Mouse (Mus musculus): ENCODE results near the gene Slc12a7. TPM values are rescaled to one million over a fixed set of nuclear protein-coding genes. Genes with fewer than 3 reads are reported as not detected.
"Not testable (repeated sequence)": the region's sequence is repeated elsewhere in the genome, so short reads cannot be mapped to it uniquely, and the experiment has no call there.

Slc12a7 gene
- polyA plus RNA-seq, 1 experiment from 2014 or later, result 21.5 TPM

DNA sequence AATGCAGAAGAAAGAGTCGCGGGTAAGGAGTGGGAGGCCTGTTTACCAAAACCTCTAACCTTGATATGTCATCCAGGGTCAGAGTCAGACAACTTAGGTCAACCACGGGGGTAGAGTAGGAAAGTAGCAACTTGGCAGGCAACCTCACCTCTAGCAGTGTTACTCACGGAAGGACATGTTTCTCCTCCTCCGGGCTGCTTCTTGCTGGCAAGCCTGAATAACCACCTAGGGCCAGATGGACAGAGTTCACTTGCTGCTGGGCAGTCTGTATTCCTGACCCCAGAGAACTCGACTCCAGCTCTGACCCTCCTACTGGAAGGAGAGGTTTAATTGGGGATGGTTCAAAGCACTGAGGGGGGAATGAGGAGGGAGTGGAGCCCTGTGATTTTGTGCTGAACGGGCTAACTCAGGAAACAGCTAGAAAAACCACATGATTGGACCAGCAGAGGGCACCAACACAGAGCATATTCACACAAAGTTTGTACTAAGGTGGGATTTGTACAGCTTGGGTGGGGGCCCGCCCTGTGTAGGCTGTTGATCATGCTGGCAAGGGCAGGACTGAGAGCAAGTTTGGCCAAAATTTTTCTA lies 9.7 kb upstream of the Slc12a7 start:
- no peaks in the 10 kb centered on the region for H3K4me1 ChIP-seq
- 34% methylated on average over 8 of the region's 8 CpGs for WGBS
- H3K27me3 ChIP-seq, result peaks cover 6% of the 10 kb centered on the region; the same call in 1 of the 2 replicates
- no peak overlapping the region for H3K4me2 ChIP-seq
- H3K9me3 ChIP-seq, result no peaks in the 10 kb centered on the region
- no peak overlapping the region for H3K4me3 ChIP-seq
- H3K27ac ChIP-seq, result no peak overlapping the region
- no peak overlapping the region for H3K9ac ChIP-seq
- H3K36me3 ChIP-seq, result no peaks in the 10 kb centered on the region
- ATAC-seq (ENCODE audit: insufficient number of reproducible peaks, insufficient read depth, low FRiP score, low TSS enrichment, low read depth), result peak; percentile 37; the same call in 1 of the 2 replicates

DNA sequence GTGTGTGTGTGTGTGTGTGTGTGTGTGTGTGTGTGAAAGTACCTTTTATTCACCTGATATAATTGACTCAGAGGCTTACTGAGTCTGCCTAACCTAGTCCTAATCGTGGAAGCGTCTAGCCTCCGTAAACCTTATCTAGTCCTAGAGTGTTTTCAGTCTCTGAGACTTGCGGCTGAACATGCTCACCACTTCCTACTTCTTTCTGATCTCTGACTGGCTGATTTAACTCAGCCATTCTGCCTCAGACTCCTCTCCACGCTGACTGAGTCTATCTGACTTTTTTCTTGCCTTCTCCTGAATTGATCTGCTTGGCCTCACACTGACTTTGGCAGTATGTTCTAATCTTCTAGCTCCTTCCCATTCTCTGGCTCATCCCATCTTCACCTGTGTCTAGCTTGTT lies 7.6 kb upstream of the Slc12a7 start:
- WGBS, result 76% methylated on average over 5 of the region's 5 CpGs
- Histone ChIP-seq H3K36me3 (no peaks in the 10 kb centered on the region), H3K27me3 (peaks cover 6% of the 10 kb centered on the region; the same call in 1 of the 2 replicates), H3K4me2 (no peak overlapping the region), H3K4me3 (no peak overlapping the region), H3K9me3 (no peaks in the 10 kb centered on the region), H3K4me1 (no peaks in the 10 kb centered on the region), H3K27ac (no peak overlapping the region), H3K9ac (no peak overlapping the region)
- ATAC-seq (ENCODE audit: insufficient number of reproducible peaks, insufficient read depth, low FRiP score, low TSS enrichment, low read depth), result no peak

DNA sequence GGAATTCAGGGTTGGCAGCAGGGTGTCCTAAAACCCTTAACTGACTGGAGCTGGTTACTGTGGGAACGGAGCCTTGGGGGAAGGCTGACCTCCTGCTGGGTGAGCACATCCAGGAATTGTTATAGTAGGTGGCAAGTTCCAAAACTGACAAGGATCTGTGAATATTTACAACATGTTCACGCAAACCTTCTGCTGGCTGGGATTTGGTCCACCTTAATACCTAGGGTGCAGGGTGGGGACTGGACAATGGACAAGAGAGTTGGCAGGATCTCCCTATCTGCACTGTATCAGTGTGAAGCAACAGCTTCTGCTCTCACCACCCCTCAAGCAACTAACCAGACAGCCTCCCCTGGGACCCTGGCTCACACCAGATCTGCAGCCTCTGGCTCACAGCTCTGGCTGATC lies 5.3 kb upstream of the Slc12a7 start:
- H3K9me3 ChIP-seq, result no peaks in the 10 kb centered on the region
- H3K36me3 ChIP-seq, result no peaks in the 10 kb centered on the region
- peaks cover 3% of the 10 kb centered on the region; the same call in 1 of the 2 replicates for H3K4me1 ChIP-seq
- H3K27ac ChIP-seq, result no peak overlapping the region
- 26% methylated on average over 2 of the region's 2 CpGs for WGBS
- ATAC-seq (ENCODE audit: insufficient number of reproducible peaks, insufficient read depth, low FRiP score, low TSS enrichment, low read depth), result no peak
- H3K9ac ChIP-seq, result no peak overlapping the region
- no peak overlapping the region for H3K4me2 ChIP-seq
- H3K4me3 ChIP-seq, result no peak overlapping the region
- H3K27me3 ChIP-seq, result peaks cover 13% of the 10 kb centered on the region

DNA sequence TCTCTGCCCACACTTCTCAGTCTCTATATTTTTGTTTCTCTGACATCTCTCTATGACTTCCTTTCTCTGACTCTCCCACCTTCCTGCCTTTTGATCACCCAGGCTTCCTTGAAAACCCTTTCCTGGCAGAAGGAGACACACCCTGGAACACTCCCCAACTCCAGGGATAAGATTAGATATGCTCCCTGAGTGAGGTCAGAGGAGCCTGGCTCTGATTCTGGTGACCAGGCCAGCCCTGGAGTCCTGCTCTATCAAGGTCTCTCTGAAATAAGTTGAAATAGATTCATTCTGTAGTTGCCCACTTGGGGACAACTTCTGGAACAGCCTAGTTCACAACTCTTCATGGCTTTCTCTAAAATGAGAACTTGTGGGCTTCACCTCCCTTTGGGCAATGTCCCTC lies 4.3 kb upstream of the Slc12a7 start:
- peaks cover 4% of the 10 kb centered on the region; the same call in 1 of the 2 replicates for H3K4me1 ChIP-seq
- H3K4me3 ChIP-seq, result no peak overlapping the region
- H3K4me2 ChIP-seq, result no peak overlapping the region
- H3K36me3 ChIP-seq, result no peaks in the 10 kb centered on the region
- H3K27me3 ChIP-seq, result peaks cover 19% of the 10 kb centered on the region
- H3K9me3 ChIP-seq, result no peaks in the 10 kb centered on the region
- H3K27ac ChIP-seq, result no peak overlapping the region
- no peak for ATAC-seq (ENCODE audit: insufficient number of reproducible peaks, insufficient read depth, low FRiP score, low TSS enrichment, low read depth)
- no peak overlapping the region for H3K9ac ChIP-seq

DNA sequence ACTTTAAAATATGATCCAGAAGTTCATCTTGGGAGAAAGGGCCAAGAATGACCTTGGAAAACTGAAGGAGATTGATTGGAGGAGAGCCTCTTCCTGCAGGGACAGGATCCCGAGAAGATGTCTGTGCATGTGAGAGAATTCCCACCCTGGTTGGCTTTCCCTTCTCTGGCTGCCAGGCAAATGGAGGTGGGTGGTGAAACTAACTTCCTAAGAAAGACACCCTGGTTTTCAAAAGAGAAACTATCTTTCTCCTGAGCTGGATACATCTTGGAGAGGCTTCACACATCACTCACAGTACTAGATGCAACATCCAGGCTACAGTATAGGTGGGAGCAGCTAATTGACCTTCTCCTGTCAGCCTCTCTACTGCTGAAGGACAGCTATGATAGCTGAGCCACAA lies 2.0 kb upstream of the Slc12a7 start:
- Histone ChIP-seq H3K4me1 (peaks cover 4% of the 10 kb centered on the region; the same call in 1 of the 2 replicates), H3K36me3 (no peaks in the 10 kb centered on the region), H3K9me3 (no peaks in the 10 kb centered on the region), H3K27me3 (peaks cover 29% of the 10 kb centered on the region), H3K4me3 (no peak overlapping the region), H3K9ac (no peak overlapping the region), H3K27ac (no peak overlapping the region), H3K4me2 (no peak overlapping the region)
- ATAC-seq (ENCODE audit: insufficient number of reproducible peaks, insufficient read depth, low FRiP score, low TSS enrichment, low read depth), result no peak
- whole genome bisulfite sequencing, result 78% methylated on average over 1 of the region's 1 CpGs

DNA sequence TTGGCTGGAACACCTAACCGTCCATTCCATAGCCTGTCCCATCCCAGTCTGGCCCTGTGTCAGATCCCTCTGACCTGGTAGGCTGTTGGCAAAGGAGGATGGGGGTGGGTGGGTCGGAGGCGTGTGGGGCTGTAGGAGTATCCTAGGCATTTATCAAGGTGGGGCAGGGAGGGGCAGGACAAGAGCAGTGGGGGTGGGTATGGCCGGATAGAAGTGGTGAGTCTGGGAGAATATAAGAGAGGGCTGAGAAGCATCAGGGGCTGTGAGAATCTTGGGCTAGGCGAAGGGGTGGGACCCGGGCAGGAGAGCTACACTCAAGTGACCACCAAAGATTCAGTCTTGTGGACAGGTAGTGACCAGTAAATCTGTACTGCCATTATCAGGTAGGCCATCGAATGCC lies 659 bp upstream of the Slc12a7 start:
- H3K27me3 ChIP-seq, result peaks cover 27% of the 10 kb centered on the region
- ATAC-seq (ENCODE audit: insufficient number of reproducible peaks, insufficient read depth, low FRiP score, low TSS enrichment, low read depth), result 0 out of 2 replicates have a peak, but pooled peaks have one; percentile 30
- peak overlapping the region; percentile 40 for H3K4me3 ChIP-seq
- no peak overlapping the region for H3K27ac ChIP-seq
- H3K4me1 ChIP-seq, result peaks cover 4% of the 10 kb centered on the region; the same call in 1 of the 2 replicates
- WGBS, result 66% methylated on average over 7 of the region's 7 CpGs
- peak overlapping the region; percentile 60; the same call in 1 of the 2 replicates for H3K9ac ChIP-seq
- no peaks in the 10 kb centered on the region for H3K9me3 ChIP-seq
- no peaks in the 10 kb centered on the region for H3K36me3 ChIP-seq
- peak overlapping the region; percentile 72 for H3K4me2 ChIP-seq

DNA sequence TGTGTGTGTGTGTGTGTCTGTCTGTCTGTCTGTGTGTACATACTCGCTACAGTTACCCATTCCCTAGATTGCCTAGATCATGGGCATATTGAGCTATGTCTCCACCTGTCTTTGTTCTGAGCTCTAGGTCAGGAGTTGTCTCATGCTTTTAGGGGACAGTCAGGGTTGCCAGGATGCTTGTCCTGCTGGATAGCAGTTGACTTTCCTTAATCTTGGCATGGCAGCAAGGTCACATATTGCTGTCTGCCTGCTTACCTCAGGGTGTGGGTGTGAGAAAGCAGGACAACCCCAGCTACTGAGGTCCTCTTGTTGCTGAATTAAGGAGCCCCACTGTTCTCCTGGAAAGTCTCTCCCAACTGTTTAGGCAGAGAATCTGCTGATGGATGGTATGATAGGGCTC lies 1.5 kb downstream of the Slc12a7 start:
- H3K4me1 ChIP-seq, result peaks cover 4% of the 10 kb centered on the region; the same call in 1 of the 2 replicates
- no peak overlapping the region for H3K4me3 ChIP-seq
- no peak overlapping the region for H3K4me2 ChIP-seq
- H3K9ac ChIP-seq, result no peak overlapping the region
- H3K27ac ChIP-seq, result no peak overlapping the region
- ATAC-seq (ENCODE audit: insufficient number of reproducible peaks, insufficient read depth, low FRiP score, low TSS enrichment, low read depth), result no peak
- no peaks in the 10 kb centered on the region for H3K36me3 ChIP-seq
- H3K9me3 ChIP-seq, result no peaks in the 10 kb centered on the region
- 90% methylated on average over 1 of the region's 1 CpGs for WGBS
- peaks cover 27% of the 10 kb centered on the region for H3K27me3 ChIP-seq

DNA sequence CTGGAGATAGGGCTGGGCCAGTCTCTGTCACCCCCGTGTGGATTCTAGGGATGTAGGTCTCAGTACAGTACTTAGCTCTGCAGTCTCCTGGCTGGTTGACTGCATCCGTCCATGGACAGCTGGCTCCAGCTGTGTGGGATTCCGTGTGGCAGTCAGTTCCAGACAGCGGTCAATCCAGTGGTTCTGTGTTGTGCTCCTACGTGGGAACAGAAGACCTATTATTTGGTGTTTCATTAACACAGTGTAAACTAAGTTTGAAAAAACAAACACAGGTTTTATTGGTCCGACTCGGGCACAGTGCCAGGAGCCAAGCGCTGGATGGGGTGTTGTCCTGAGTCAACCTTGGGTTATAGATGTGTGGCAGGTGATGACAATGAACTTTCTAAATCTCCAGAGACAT lies 2.4 kb downstream of the Slc12a7 start:
- Histone ChIP-seq H3K4me1 (peaks cover 4% of the 10 kb centered on the region; the same call in 1 of the 2 replicates), H3K36me3 (no peaks in the 10 kb centered on the region), H3K9me3 (no peaks in the 10 kb centered on the region), H3K9ac (no peak overlapping the region), H3K4me2 (no peak overlapping the region), H3K27ac (no peak overlapping the region), H3K27me3 (peaks cover 27% of the 10 kb centered on the region), H3K4me3 (no peak overlapping the region)
- WGBS, result 87% methylated on average over 8 of the region's 8 CpGs
- ATAC-seq (ENCODE audit: insufficient number of reproducible peaks, insufficient read depth, low FRiP score, low TSS enrichment, low read depth), result no peak

DNA sequence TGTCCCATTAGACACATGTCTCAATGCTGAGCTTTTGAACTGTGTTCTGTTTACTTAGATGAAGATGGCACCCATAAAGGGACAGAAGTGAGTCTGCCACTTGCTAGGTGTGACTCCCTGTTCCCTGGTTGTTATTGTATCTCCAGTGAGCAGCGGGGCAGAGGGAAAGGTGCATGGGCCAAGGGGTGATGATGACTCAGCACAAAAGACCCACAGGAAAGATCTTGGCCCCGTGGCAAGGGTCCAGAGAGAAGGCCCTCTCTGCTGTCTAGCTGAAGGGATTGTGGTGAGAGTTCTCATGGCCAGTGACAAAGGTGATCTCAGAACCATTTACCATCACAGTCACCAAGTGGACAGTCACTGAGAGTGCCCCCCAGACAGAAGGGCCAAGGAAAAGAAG lies 3.0 kb downstream of the Slc12a7 start:
- Histone ChIP-seq H3K4me1 (peaks cover 4% of the 10 kb centered on the region; the same call in 1 of the 2 replicates), H3K36me3 (no peaks in the 10 kb centered on the region), H3K9ac (no peak overlapping the region), H3K9me3 (no peaks in the 10 kb centered on the region), H3K4me3 (no peak overlapping the region), H3K27ac (no peak overlapping the region), H3K4me2 (no peak overlapping the region), H3K27me3 (peaks cover 27% of the 10 kb centered on the region)
- no peak for ATAC-seq (ENCODE audit: insufficient number of reproducible peaks, insufficient read depth, low FRiP score, low TSS enrichment, low read depth)
- 76% methylated on average over 2 of the region's 2 CpGs for WGBS

DNA sequence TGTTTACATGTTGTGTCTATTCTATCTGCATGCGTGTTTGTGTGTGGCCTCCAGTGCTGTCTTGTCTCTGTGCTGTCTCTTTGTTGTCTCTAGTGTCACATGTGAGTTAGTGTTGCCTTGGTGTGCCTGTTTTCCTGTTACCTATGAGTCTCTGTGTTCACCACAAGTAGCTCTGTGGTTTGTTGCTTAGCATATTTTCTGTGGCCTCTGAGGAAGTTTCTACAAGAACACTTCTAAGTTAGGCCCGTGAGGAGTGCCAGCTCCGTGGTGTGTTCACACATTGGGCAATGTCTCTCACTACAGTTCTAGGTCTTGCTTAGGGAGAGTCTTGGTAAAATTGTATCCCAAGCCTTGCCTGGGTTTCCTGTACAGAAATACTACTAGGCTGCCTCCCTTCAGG lies 4.0 kb downstream of the Slc12a7 start:
- peaks cover 27% of the 10 kb centered on the region for H3K27me3 ChIP-seq
- H3K9me3 ChIP-seq, result no peaks in the 10 kb centered on the region
- no peak overlapping the region for H3K4me3 ChIP-seq
- no peak overlapping the region for H3K4me2 ChIP-seq
- no peak overlapping the region for H3K27ac ChIP-seq
- H3K36me3 ChIP-seq, result no peaks in the 10 kb centered on the region
- no peak overlapping the region for H3K9ac ChIP-seq
- no peak for ATAC-seq (ENCODE audit: insufficient number of reproducible peaks, insufficient read depth, low FRiP score, low TSS enrichment, low read depth)
- H3K4me1 ChIP-seq, result peaks cover 4% of the 10 kb centered on the region; the same call in 1 of the 2 replicates
- 82% methylated on average over 3 of the region's 3 CpGs for WGBS

DNA sequence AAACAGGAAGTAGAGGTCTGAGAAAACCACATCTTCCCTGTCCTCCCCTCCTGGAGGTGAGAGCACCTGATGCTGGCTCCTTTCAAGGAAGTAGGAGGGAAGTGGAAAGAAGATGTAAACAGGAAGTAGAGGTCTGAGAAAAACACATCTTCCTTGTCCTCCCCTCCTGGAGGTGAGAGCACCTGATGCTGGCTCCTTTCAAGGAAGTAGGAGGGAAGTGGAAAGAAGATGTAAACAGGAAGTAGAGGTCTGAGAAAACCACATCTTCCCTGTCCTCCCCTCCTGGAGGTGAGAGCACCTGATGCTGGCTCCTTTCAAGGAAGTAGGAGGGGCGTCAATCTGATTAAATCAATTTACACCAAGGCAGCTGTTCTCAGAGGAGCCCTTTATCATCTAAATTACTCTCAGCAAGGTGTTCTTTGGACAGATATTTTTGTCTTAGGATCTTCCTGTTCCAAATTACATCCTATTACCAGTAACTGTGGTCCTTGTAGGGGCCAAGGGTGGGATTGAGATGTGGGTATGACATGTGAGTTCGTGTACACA lies 7.6 kb downstream of the Slc12a7 start:
- H3K27me3 ChIP-seq; H3K4me1 ChIP-seq; H3K4me3 ChIP-seq; ATAC-seq (ENCODE audit: insufficient number of reproducible peaks, insufficient read depth, low FRiP score, low TSS enrichment, low read depth); H3K9me3 ChIP-seq; H3K27ac ChIP-seq; H3K36me3 ChIP-seq; H3K4me2 ChIP-seq; H3K9ac ChIP-seq: not testable (repeated sequence)
- WGBS, result 40% methylated on average over 2 of the region's 2 CpGs

DNA sequence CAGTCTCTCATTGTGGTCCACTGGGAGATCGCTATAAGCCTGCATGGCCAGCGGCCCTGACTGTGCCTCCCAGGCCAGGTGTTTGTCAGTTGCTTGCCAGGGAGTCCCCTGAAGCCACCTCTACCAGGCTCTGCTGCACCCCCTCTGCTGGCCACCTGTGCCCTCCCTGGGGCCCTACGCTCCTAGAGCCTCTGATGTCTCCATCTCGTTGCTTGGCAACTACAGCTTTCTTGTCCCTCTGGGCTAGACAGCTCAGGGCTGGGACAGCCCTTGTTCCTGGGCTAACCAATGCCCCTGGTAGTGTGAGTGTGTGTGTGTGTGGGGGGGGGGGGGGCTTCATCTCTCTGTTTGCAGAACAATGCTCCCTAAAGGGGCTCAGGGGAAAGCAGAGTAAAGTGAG lies 10.1 kb downstream of the Slc12a7 start:
- peak; percentile 35; the same call in 1 of the 2 replicates for ATAC-seq (ENCODE audit: insufficient number of reproducible peaks, insufficient read depth, low FRiP score, low TSS enrichment, low read depth)
- Histone ChIP-seq H3K9me3 (no peaks in the 10 kb centered on the region), H3K27ac (no peak overlapping the region), H3K9ac (no peak overlapping the region), H3K36me3 (no peaks in the 10 kb centered on the region), H3K4me3 (no peak overlapping the region), H3K4me1 (no peaks in the 10 kb centered on the region), H3K27me3 (no peaks in the 10 kb centered on the region), H3K4me2 (no peak overlapping the region)
- WGBS, result 53% methylated on average over 4 of the region's 4 CpGs
